Mouse (Mus musculus): ENCODE data around the gene Adamts3.

The Adamts3 gene

GRCm38 (mm10) chr5:89883051-89883907, at the start of gene Adamts3:
Gene Adamts3 (minus strand): TSS chr5:89883334.
- peak; percentile 20 to 30 for DNase-seq (ENCODE audit: low spot score in 2 of 2)

- no peak for DNase-seq (ENCODE audit: low spot score in 2 of 2)
Measured at GRCm38 (mm10) chr5:89931511-89931910, 48.4 kb upstream of the Adamts3 start.

- DNase-seq (ENCODE audit: low spot score in 2 of 2): no peak
Measured at GRCm38 (mm10) chr5:89912359-89912758, 29.2 kb upstream of the Adamts3 start.

DNA sequence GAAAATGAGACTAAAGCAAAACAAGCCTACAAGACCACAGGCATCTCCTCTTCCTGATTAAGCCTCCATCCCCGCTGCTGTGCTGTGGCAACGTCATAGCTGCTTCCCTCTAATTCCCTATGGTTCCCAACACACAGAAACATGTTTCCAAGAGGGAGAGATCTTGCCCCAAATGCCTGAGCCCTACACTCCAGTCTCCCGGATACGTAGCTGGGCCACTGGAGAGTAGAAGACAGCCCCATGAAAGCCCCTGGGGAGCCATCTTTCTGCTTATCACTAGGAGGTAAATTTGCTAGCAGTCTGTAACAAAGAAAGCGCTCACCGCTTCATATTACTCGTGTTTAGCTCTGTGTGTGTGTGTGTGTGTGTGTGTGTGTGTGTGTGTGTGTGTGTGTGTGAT, 28.8 kb upstream of the Adamts3 start:
- no peak for DNase-seq (ENCODE audit: low spot score in 2 of 2)

DNA sequence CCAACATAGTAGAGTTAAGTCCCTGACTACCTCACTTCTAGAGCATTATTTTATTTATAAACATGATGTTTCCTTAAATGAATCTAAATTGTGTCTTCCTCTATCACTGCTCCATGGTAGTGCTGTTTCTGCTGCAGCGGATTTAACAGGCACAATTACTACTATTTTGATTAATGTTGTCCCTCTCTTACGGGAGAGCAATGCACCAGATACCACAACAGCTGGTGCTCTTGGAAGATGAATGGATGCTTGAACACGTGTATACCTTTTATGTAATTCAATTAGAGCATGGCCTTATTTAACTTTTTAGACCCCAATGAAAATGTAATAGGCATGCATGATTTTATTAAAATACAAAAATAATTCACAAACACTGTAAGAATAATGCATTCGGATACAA, 28.4 kb upstream of the Adamts3 start:
- no peak for DNase-seq (ENCODE audit: low spot score in 2 of 2)

DNA sequence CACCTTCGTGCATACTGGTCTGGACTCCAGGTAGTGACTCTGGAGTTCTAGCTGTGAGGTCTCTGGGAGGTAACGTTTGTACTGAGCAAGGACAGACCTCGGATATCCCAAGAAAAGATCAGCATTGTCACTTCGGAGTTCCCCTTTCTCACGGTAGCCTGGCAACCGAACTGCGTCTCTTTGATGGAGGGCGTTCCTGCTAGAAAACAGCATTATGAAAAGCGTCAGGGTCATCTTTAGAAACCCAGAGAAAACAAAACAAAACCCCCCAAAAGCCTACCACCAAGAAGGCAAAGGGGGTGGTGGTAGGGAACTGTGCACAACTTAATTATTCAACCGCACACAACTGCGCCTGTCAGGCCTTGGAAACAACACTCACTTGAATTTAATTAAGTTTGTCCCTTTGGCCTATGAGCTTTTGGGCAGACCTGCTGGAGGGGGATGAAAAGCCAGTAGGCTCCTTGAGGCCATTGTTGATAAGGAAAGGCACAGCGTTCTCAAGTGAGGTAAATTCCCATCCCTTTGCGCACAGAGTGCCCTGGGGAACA, 23.8 kb upstream of the Adamts3 start:
- no peak for DNase-seq (ENCODE audit: low spot score in 2 of 2)

GRCm38 (mm10) chr5:89901026-89901425, 17.9 kb upstream of the Adamts3 start:
- no peak for DNase-seq (ENCODE audit: low spot score in 2 of 2)

DNA sequence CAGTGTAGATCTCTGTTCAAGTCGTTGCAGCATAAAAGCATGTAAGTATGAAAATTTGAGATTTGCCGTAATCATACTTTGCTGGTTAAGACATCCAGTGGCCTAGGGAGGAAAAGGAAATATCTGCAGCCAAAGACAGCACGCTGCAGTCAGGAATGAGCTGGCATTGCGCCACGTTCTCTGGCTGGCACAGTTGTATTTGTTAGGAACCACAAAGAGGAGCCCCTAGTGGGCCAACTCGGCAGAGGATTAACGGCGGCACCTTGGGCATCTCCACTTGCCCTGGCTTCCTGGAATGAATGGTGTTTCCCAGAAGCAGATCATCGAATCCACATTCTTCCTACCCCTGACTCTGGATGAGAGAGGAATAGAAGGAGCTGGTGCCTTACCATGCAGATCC, 14.4 kb upstream of the Adamts3 start:
- peak in 1 of 2 experiments; percentile 36 for DNase-seq (ENCODE audit: low spot score in 2 of 2)

DNA sequence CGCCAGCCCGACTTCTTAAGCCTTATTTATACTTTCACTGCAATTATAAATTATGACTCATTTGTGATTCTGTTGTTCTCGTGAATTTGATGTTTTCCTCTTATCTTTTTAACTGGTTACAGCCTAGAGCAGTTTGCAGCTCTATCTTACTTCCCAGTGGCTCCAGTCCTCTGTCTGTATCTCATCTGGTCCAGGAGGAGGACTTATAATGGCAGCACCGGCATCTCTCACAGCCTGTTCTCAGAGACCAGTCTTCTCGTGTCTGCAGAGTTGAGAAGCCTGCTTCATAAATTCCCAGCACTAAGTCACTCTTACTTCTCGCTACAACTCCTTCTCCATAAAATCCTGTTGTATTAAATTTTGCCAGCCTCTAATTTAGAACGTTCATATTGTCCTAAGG, 12.4 kb upstream of the Adamts3 start:
- no peak for DNase-seq (ENCODE audit: low spot score in 2 of 2)

- no peak for DNase-seq (ENCODE audit: low spot score in 2 of 2)
Measured at GRCm38 (mm10) chr5:89884991-89885390, 1.9 kb upstream of the Adamts3 start.

DNA sequence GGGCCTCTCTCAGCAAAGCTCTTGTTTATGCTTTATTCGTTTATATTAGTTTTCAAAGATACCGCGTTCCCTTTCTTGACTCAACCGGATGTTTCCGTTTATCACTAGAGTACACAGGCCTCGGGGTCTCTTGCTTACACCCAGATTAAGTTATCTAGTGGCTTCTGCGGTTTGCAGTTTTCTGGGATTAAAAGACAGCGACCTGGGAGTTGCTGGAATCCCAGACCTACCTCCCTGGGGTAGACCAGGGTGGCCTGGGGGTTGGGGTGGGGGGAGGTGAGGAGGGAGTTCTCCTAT, 722 bp upstream of the Adamts3 start:
- no peak for DNase-seq (ENCODE audit: low spot score in 2 of 2)

DNA sequence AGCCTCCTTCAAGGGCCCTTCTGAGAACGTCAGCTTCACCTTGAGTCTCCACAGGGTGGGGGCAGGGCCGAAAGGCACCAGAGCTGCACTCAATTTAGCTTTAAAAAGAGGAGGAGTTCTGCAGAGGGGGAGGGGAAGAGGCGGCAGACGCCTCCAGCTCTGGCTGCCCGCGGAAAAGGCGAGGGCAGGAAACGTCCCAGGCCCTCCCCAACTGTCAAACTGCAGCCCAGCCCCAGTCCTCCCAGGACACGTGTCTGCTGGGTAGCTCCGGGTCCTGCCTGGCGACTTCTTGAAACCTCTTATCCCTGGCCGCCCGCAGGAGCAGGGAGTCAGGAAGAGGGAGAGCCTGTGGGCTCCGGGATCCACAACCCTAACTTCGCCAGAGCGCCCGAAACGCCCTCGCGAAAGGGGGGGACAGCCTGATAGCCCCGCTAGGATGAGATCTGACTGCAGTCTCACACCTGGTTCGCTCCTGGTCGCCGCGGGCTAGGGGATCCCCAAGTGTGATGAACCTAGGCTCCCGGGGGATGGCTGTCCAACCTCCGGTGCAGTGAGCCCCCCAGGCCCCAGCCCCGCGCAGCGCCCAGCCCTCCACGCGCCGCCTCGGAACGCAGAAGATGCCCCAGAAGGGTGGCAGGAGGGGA, 921 bp downstream of the Adamts3 start:
- peak; percentile 25 to 40 for DNase-seq (ENCODE audit: low spot score in 2 of 2)

DNA sequence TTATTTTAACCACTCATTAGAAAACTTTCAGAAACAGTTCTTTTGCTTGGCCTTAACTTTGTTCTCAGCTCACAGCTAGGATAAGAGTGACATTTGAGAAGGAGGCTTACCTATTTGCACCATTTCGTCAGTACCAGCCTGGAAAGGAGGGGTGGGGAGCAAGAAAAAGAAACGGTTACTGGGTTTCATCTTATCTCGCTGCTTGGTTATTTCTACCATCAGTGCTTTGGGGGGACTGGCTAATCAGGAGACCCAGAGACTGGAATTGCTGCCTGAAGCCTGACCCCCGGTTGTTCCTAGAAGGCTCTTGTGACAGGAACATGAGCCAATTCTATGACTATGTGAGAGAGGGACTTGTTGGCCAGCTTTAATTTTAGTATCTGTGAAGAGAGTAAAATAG, 1.7 kb downstream of the Adamts3 start:
- DNase-seq (ENCODE audit: low spot score in 2 of 2): no peak

DNA sequence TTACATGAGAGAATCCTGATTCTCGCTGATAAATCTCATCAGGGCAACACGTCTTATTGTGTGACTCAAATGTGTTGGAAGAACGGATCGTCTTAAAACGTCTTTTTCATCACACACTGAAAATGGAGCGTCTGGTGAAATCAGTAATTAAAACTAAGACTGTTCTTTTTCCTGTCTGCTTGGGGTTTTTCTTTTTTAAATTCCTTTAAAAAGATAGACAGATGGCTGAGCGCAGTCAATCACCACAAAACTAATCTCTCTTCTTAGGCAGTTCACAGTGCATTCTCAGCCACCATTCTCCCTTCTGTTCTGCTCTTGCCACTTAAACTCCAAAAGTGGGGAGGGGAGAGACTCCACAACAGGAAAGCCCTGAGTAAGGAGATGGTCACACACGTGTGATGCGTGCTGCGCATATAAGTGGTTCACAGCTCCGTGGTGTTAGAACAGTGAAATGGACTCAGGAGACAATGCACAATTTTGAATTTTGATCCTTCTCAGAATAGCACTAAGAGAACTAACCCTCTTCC, 4.2 kb downstream of the Adamts3 start:
- DNase-seq (ENCODE audit: low spot score in 2 of 2): no peak

- no peak for DNase-seq (ENCODE audit: low spot score in 2 of 2)
Measured at GRCm38 (mm10) chr5:89872661-89873060, 10.5 kb downstream of the Adamts3 start.

DNA sequence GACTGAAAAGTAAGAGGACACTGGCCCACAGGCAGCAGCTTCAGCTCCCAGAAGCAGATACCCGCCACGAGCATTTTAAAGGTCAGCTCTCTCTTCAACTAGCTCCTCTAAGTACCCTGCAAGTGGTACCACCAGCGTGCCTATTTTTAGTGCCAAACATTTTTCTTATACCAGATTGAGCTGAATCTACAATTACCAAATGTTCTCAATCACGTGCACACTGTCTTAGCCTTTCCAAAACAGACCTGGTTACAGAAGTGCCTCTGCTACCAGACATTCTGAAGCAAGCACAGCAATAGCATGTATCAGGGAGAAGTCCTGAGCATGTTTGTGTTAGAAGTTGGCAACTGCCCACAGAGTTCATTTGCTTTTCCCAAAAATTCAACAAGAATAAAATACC, 23.5 kb downstream of the Adamts3 start:
- DNase-seq (ENCODE audit: low spot score in 2 of 2): no peak

DNA sequence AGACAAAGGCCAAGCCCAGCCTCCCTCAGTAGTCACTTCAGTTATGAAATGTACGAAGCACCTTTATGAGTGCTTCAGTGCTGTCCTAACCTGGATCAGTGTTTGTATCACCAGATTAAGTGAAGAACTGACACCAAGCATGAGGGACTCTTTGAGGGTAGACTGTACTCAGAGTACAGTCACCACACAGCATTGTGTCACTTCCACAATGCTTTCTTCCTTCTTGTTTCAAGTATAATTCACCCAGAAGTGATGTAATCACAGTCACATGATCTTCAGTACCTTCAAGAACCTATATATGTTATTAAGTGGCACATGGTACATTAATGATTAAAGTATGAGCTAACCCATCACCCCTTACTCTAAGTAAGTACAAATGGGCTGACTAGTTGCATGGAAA, 24.3 kb downstream of the Adamts3 start:
- no peak for DNase-seq (ENCODE audit: low spot score in 2 of 2)

DNA sequence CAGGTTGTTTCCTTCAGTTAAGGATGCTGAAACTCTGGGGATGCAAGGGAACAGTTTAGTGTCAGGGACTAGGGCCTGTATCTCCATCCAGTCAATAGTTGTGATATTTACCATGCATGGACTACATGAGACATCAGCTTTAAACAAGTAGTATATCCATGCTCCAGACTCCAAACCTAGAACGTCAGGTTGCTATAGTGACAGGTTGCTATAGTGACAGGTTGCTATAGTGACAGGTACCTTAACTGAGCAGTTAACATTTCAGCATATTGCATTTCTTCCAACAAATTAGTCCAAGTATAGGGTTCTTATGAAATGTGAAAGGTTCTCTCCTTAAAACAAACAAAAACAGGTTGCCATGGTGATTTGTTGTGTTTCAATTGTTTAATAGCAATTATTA, 36.6 kb downstream of the Adamts3 start:
- no peak for DNase-seq (ENCODE audit: low spot score in 2 of 2)

DNA sequence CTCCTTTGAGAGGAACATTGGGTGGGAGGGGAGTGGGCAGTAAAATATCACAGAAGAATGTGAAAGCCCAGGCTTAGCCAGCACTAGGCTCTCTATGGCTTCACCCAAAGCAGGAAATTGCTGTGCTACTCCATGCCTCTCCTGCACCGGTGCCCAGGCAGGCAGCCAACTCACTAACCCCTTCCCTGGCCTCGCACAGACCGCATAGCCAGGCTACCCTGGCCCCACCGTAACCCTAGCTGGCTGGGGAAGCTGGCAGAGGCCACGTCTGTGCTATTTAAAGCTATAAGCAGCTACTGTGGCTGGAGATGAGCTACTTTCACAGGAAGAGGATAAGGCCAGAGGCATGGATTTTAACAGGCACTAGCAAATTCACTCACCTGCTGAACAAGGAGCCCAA, 38.8 kb downstream of the Adamts3 start:
- DNase-seq (ENCODE audit: low spot score in 2 of 2): peak in 1 of 2 experiments; percentile 17

DNA sequence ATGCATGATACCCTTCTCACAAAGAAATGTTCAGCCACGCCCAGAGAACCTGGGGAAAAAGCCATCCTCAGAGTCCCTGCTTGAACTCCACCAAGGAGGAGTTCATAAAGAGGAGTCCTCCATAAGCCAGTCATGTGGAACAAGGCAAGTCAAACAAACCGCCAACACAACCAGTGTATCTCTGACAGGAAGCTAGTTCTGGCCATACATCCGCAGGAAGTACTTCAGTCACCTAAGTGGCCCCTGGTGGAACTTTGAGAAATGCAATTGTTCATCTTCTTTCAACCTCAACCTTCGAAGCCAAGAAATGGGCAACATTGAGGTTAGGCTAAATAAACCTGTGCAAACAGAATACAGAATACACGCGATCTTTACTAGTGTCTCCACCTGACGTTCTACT, 39.7 kb downstream of the Adamts3 start:
- no peak for DNase-seq (ENCODE audit: low spot score in 2 of 2)

GRCm38 (mm10) chr5:89839627-89840026, 43.5 kb downstream of the Adamts3 start:
- DNase-seq (ENCODE audit: low spot score in 2 of 2): no peak

GRCm38 (mm10) chr5:89821175-89821574, 62.0 kb downstream of the Adamts3 start:
- no peak for DNase-seq (ENCODE audit: low spot score in 2 of 2)

DNA sequence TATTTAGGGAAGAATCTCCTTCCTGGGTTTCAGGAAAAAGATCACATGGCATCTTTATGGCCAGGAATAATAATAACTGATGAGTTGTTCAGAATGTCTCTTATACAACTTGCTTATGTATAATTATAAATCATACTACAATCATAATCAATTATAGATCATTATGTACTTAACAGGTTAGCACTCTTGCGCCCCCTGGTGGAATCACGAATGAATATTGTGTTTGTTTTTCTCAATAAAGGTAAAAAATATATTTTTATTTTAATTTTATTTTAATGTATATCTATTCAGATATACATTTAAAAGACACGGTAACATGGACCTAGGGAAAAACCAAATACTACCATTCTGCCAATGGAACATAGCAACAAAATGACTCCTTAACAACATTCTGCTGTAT, 63.6 kb downstream of the Adamts3 start:
- peak in 1 of 2 experiments; percentile 58 for DNase-seq (ENCODE audit: low spot score in 2 of 2)

Data from spleen, postnatal 10 days (tissue).